Mouse (Mus musculus): ENCODE measurements at regions not wholly inside any gene's neighbourhood (a gene's known extent, or its start where the extent isn't known, plus 50 kb on each side); places are given as distances from the start of the nearest gene placed in this dataset.
A peak's percentile ranks its signal among the peaks of the same experiment; 100 is the strongest.

- no peak overlapping the region for H3K4me3 ChIP-seq (ENCODE audit: low read depth, low read length)
- WGBS = 69% methylated on average over 7 of the region's 7 CpGs
- H3K9me3 ChIP-seq (ENCODE audit: low read length) = no peaks in the 10 kb centered on the region
- no peak overlapping the region for H3K9ac ChIP-seq (replicated peaks; ENCODE audit: low read length, poor library complexity, severe bottlenecking)
- ATAC-seq (ENCODE audit: low FRiP score) = no peak
- no peak for TF ChIP-seq CTCF (IDR thresholded peaks at IDR 0.05)
- no peak overlapping the region for H3K27ac ChIP-seq (ENCODE audit: low read depth, low read length)
- H3K4me1 ChIP-seq (ENCODE audit: insufficient read depth, low read length) = no peaks in the 10 kb centered on the region
- no peaks in the 10 kb centered on the region for H3K27me3 ChIP-seq (ENCODE audit: insufficient read depth, low read length)
- no peak overlapping the region for H3K4me2 ChIP-seq (ENCODE audit: low read depth, low read length, poor library complexity, severe bottlenecking)
- H3K36me3 ChIP-seq (ENCODE audit: insufficient read depth, low read length) = no peaks in the 10 kb centered on the region
- DNase-seq (ENCODE audit: low spot score) = peak; percentile 10
Observed at GRCm38 (mm10) chr10:8583552-8584388, 65.1 kb upstream of the Ust start.

GRCm38 (mm10) chr10:8580298-8580697 is 61.7 kb upstream of the Ust start:
- Histone ChIP-seq H3K4me2 (ENCODE audit: low read depth, low read length, poor library complexity, severe bottlenecking) (no peak overlapping the region), H3K4me3 (ENCODE audit: low read depth, low read length) (no peak overlapping the region), H3K9ac (replicated peaks; ENCODE audit: low read length, poor library complexity, severe bottlenecking) (no peak overlapping the region), H3K27ac (ENCODE audit: low read depth, low read length) (no peak overlapping the region), H3K36me3 (ENCODE audit: insufficient read depth, low read length) (no peaks in the 10 kb centered on the region), H3K27me3 (ENCODE audit: insufficient read depth, low read length) (no peaks in the 10 kb centered on the region), H3K9me3 (ENCODE audit: low read length) (no peaks in the 10 kb centered on the region), H3K4me1 (ENCODE audit: insufficient read depth, low read length) (no peaks in the 10 kb centered on the region)
- WGBS = 83% methylated on average over 2 of the region's 2 CpGs
- no peak for TF ChIP-seq CTCF (IDR thresholded peaks at IDR 0.05)
- DNase-seq (ENCODE audit: low spot score) (no peak), ATAC-seq (ENCODE audit: low FRiP score) (no peak)

- ATAC-seq (ENCODE audit: low FRiP score) (no peak), DNase-seq (ENCODE audit: low spot score) (peak; percentile 33)
- Histone ChIP-seq H3K27ac (ENCODE audit: low read depth, low read length) (no peak overlapping the region), H3K9ac (replicated peaks; ENCODE audit: low read length, poor library complexity, severe bottlenecking) (no peak overlapping the region), H3K9me3 (ENCODE audit: low read length) (no peaks in the 10 kb centered on the region), H3K4me1 (ENCODE audit: insufficient read depth, low read length) (no peaks in the 10 kb centered on the region), H3K36me3 (ENCODE audit: insufficient read depth, low read length) (no peaks in the 10 kb centered on the region), H3K4me2 (ENCODE audit: low read depth, low read length, poor library complexity, severe bottlenecking) (no peak overlapping the region), H3K27me3 (ENCODE audit: insufficient read depth, low read length) (no peaks in the 10 kb centered on the region), H3K4me3 (ENCODE audit: low read depth, low read length) (no peak overlapping the region)
- no peak for TF ChIP-seq CTCF (IDR thresholded peaks at IDR 0.05)
- 83% methylated on average over 6 of the region's 6 CpGs for WGBS
Observed at GRCm38 (mm10) chr10:8577642-8578356, 59.2 kb upstream of the Ust start.

Data from midbrain, postnatal 0 days (tissue).